Mouse (Mus musculus) lung, adult 2 months (tissue): ENCODE results near the gene Gtf2i.
"Not testable (repeated sequence)": the region's sequence is repeated elsewhere in the genome, so short reads cannot be mapped to it uniquely, and the experiment has no call there.

Experiments
- CTCF ChIP-seq: fragments of 200-500 bp; IDR thresholded peaks from 2 replicates; pipeline ENCODE4 v1.5.1; 2011; ENCODE audit warnings: mild to moderate bottlenecking, low read length, control low read depth; ENCODE audit not compliant: insufficient read depth
- POLR2A ChIP-seq: fragments of 200-500 bp; IDR thresholded peaks from 2 replicates; pipeline ENCODE4 v1.6.1; 2011; ENCODE audit warnings: low read depth, mild to moderate bottlenecking, control low read depth, low read length, borderline replicate concordance; ENCODE audit errors: extremely low read depth

DNA sequence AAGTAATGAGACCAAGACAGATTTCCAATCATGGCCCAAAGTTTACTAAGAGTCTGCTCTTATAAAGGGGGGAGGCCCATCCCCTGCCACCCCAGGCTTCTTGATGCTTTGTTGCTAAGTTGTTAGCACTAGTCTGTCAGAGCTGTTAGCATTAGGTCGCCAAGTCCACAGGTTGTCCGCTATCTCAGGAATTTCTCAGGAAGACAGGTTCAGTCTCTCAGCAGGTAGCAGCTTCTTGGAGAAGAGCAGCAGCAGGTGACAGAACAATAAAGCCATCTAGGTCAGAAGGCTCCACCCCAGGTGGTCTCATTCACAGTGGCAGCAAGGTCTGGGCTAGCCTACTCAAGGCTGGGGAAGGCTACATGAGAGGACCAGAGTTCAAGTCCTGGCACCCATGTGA lies 22.5 kb upstream of the Gtf2i start:
- not testable (repeated sequence) for TF ChIP-seq CTCF, POLR2A
